Mouse (Mus musculus): ENCODE results near the gene Vmn1r121.
"Not testable (repeated sequence)": the region's sequence is repeated elsewhere in the genome, so short reads cannot be mapped to it uniquely, and the experiment has no call there.

The Vmn1r121 gene

GRCm38 (mm10) chr7:21098413-21098812 is at the start of gene Vmn1r121:
Vmn1r121 (minus strand) TSS chr7:21098513.
- not testable (repeated sequence) for DNase-seq (ENCODE audit: low spot score in 2 of 2)

- not testable (repeated sequence) for DNase-seq (ENCODE audit: low spot score in 2 of 2)
Measured at GRCm38 (mm10) chr7:21134028-21134427, 35.7 kb upstream of the Vmn1r121 start, which contains the start of gene Vmn1r122. Vmn1r122 (minus strand) TSS chr7:21134128.

DNA sequence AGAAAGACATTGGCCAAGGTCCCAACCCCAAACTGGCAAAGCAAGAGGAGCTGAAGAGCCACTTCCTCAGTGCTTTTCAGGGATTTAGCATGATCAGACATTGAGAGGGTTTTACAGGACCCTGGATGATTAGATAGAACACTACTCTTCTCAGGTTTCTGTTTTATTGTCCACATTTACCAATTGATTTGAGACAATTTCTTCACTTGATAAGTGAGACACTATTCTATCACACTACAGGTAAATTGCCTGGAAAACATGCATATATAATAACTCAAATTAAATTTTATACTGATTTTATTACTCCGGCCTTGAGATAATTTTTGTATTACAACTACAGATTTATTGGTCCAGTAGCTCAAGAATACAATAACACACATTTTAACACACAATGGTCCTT is 44.6 kb downstream of the Vmn1r121 start, which contains the start of gene Vmn1r120:
Vmn1r120 (minus strand) TSS at position 101 of the 400 bp plus-strand sequence.
- DNase-seq (ENCODE audit: low spot score in 2 of 2): not testable (repeated sequence)
